Mouse (Mus musculus) midbrain, embryonic 13.5 days (tissue): ENCODE data around the gene Imp3. TPM values are rescaled to one million over a fixed set of nuclear protein-coding genes. Genes with fewer than 3 reads are reported as not detected.

ENCODE experiments used
- ATAC-seq: fragments of 200-750 bp; cut with Nextera tagmentation; 2 replicates; pipeline ENCODE4 v1.8.0; 2017; ENCODE audit warnings: mild to moderate bottlenecking, moderate TSS enrichment, moderate library complexity
- H3K27ac ChIP-seq: fragments of 300-500 bp; sonication (generic); 2 replicates; pipeline ENCODE4 v1.5.1; 2015; ENCODE audit warnings: inconsistent platforms, mild to moderate bottlenecking, moderate library complexity
- H3K27me3 ChIP-seq: fragments of 300-500 bp; sonication (generic); 2 replicates; pipeline ENCODE4 v1.6.1; 2015; ENCODE audit warnings: mild to moderate bottlenecking, inconsistent platforms
- H3K36me3 ChIP-seq: fragments of 300-500 bp; sonication (generic); 2 replicates; pipeline ENCODE4 v1.6.1; 2015; ENCODE audit warnings: mild to moderate bottlenecking, inconsistent platforms
- H3K4me1 ChIP-seq: fragments of 300-500 bp; sonication (generic); replicated peaks from 2 replicates; pipeline ENCODE4 v1.6.1; 2015; ENCODE audit warnings: inconsistent platforms
- H3K4me2 ChIP-seq: fragments of 300-500 bp; sonication (generic); replicated peaks from 2 replicates; pipeline ENCODE4 v1.6.1; 2015; ENCODE audit warnings: moderate library complexity, mild to moderate bottlenecking, inconsistent platforms
- H3K4me3 ChIP-seq: fragments of 300-500 bp; sonication (generic); replicated peaks from 2 replicates; pipeline ENCODE4 v1.5.1; 2015; ENCODE audit warnings: mild to moderate bottlenecking, inconsistent platforms
- H3K9ac ChIP-seq: fragments of 300-500 bp; sonication (generic); replicated peaks from 2 replicates; pipeline ENCODE4 v1.6.1; 2015; ENCODE audit warnings: mild to moderate bottlenecking, inconsistent platforms
- H3K9me3 ChIP-seq: fragments of 300-500 bp; sonication (generic); 2 replicates; pipeline ENCODE4 v1.6.1; 2016; ENCODE audit warnings: mild to moderate bottlenecking, inconsistent platforms
- WGBS: fragments of 180-500 bp; shearing (Covaris S2); methylation state at CpG from one replicate; pipeline ENCODE4 v1.1.7; 2015; 5-methylcytosine and 5-hydroxymethylcytosine counted together
- polyA plus RNA-seq: library from polyadenylated mRNA; unstranded; fragments of >200 nt; fragmentation: Nextera tagmentation; extraction: Ambion mirVana; gene quantifications from 2 replicates; pipeline ENCODE4 v1.2.1, GENCODE M21; 2015

The Imp3 gene
- 69.4 and 73.3 TPM in 2 replicates for polyA plus RNA-seq

- H3K36me3 ChIP-seq: no peaks in the 10 kb centered on the region; the same call in 1 of the 2 replicates
- H3K27me3 ChIP-seq: no peaks in the 10 kb centered on the region
- under 1% methylated on average over 73 of the region's 73 CpGs for WGBS
- H3K27ac ChIP-seq: peak within 1 kb of the TSS; percentile 86
- peak; percentile 96 for ATAC-seq
- H3K4me3 ChIP-seq: peak within 1 kb of the TSS; percentile 89
- H3K4me1 ChIP-seq: peaks cover 25% of the 10 kb centered on the region
- no peaks in the 10 kb centered on the region for H3K9me3 ChIP-seq
- H3K9ac ChIP-seq: peak within 1 kb of the TSS; percentile 85
- H3K4me2 ChIP-seq: peak within 1 kb of the TSS; percentile 90
These were observed at the start of gene Imp3 for GRCm38 (mm10) chr9:56937223-56938160. Imp3 (plus strand) TSS chr9:56937475.

GRCm38 (mm10) chr9:56887581-56887980 lies 49.7 kb upstream of the Imp3 start:
- Histone ChIP-seq H3K4me1 (peaks cover 5% of the 10 kb centered on the region), H3K27me3 (peaks cover 15% of the 10 kb centered on the region), H3K4me2 (no peak overlapping the region), H3K27ac (no peak overlapping the region), H3K4me3 (no peak overlapping the region), H3K36me3 (no peaks in the 10 kb centered on the region), H3K9ac (no peak overlapping the region), H3K9me3 (no peaks in the 10 kb centered on the region)
- ATAC-seq: no peak
- 92% methylated on average over 16 of the region's 16 CpGs for WGBS

- Histone ChIP-seq H3K4me1 (peaks cover 14% of the 10 kb centered on the region), H3K9ac (no peak overlapping the region), H3K27me3 (peaks cover 19% of the 10 kb centered on the region), H3K27ac (no peak overlapping the region), H3K36me3 (no peaks in the 10 kb centered on the region), H3K9me3 (no peaks in the 10 kb centered on the region), H3K4me2 (peak overlapping the region; percentile 54), H3K4me3 (peak overlapping the region; percentile 23)
- WGBS: 6% methylated on average over 14 of the region's 14 CpGs
- ATAC-seq: peak; percentile 81
These were observed 47.5 kb upstream of the Imp3 start for GRCm38 (mm10) chr9:56889817-56890216.

- Histone ChIP-seq H3K9me3 (no peaks in the 10 kb centered on the region), H3K9ac (no peak overlapping the region), H3K4me2 (no peak overlapping the region), H3K4me3 (no peak overlapping the region), H3K27ac (no peak overlapping the region), H3K36me3 (no peaks in the 10 kb centered on the region), H3K27me3 (peaks cover 19% of the 10 kb centered on the region), H3K4me1 (peaks cover 14% of the 10 kb centered on the region)
- ATAC-seq: no peak
- WGBS: 75% methylated on average over 11 of the region's 11 CpGs
These were observed 46.6 kb upstream of the Imp3 start for GRCm38 (mm10) chr9:56890522-56891250.

GRCm38 (mm10) chr9:56891517-56892011 lies 45.7 kb upstream of the Imp3 start:
- no peaks in the 10 kb centered on the region for H3K9me3 ChIP-seq
- 0 out of 2 replicates have a peak overlapping the region, but pooled peaks have one; percentile 4 for H3K4me3 ChIP-seq
- H3K4me1 ChIP-seq: peaks cover 14% of the 10 kb centered on the region
- ATAC-seq: peak; percentile 62
- H3K36me3 ChIP-seq: no peaks in the 10 kb centered on the region
- H3K9ac ChIP-seq: peak overlapping the region; percentile 33; the same call in 1 of the 2 replicates
- H3K27ac ChIP-seq: no peak overlapping the region
- WGBS: 34% methylated on average over 12 of the region's 12 CpGs
- H3K4me2 ChIP-seq: peak overlapping the region; percentile 43
- peaks cover 19% of the 10 kb centered on the region for H3K27me3 ChIP-seq

- Histone ChIP-seq H3K4me1 (peaks cover 14% of the 10 kb centered on the region), H3K9ac (peak overlapping the region; percentile 33; the same call in 1 of the 2 replicates), H3K27me3 (peaks cover 19% of the 10 kb centered on the region), H3K4me3 (no peak overlapping the region), H3K4me2 (no peak overlapping the region), H3K36me3 (no peaks in the 10 kb centered on the region), H3K9me3 (no peaks in the 10 kb centered on the region), H3K27ac (no peak overlapping the region)
- 85% methylated on average over 10 of the region's 10 CpGs for WGBS
- ATAC-seq: no peak
These were observed 45.2 kb upstream of the Imp3 start for GRCm38 (mm10) chr9:56892111-56892510.

- no peak overlapping the region for H3K27ac ChIP-seq
- H3K4me2 ChIP-seq: no peak overlapping the region
- no peaks in the 10 kb centered on the region for H3K36me3 ChIP-seq
- ATAC-seq: no peak
- no peaks in the 10 kb centered on the region for H3K9me3 ChIP-seq
- WGBS: 55% methylated on average over 8 of the region's 8 CpGs
- H3K4me1 ChIP-seq: peaks cover 14% of the 10 kb centered on the region
- peaks cover 19% of the 10 kb centered on the region for H3K27me3 ChIP-seq
- H3K9ac ChIP-seq: no peak overlapping the region
- no peak overlapping the region for H3K4me3 ChIP-seq
These were observed 44.0 kb upstream of the Imp3 start for GRCm38 (mm10) chr9:56893313-56893712.

GRCm38 (mm10) chr9:56894006-56894405 lies 43.3 kb upstream of the Imp3 start:
- Histone ChIP-seq H3K4me3 (no peak overlapping the region), H3K9me3 (no peaks in the 10 kb centered on the region), H3K4me1 (peaks cover 14% of the 10 kb centered on the region), H3K36me3 (no peaks in the 10 kb centered on the region), H3K9ac (no peak overlapping the region; the same call in 1 of the 2 replicates), H3K4me2 (no peak overlapping the region), H3K27me3 (peaks cover 19% of the 10 kb centered on the region), H3K27ac (no peak overlapping the region)
- 12% methylated on average over 3 of the region's 3 CpGs for WGBS
- no peak for ATAC-seq

GRCm38 (mm10) chr9:56896779-56897178 lies 40.5 kb upstream of the Imp3 start:
- H3K27me3 ChIP-seq: peaks cover 11% of the 10 kb centered on the region
- H3K9ac ChIP-seq: no peak overlapping the region
- H3K36me3 ChIP-seq: no peaks in the 10 kb centered on the region
- no peak overlapping the region for H3K27ac ChIP-seq
- H3K4me1 ChIP-seq: peaks cover 9% of the 10 kb centered on the region
- no peak overlapping the region for H3K4me3 ChIP-seq
- ATAC-seq: no peak
- WGBS: 90% methylated on average over 12 of the region's 12 CpGs
- no peaks in the 10 kb centered on the region for H3K9me3 ChIP-seq
- H3K4me2 ChIP-seq: no peak overlapping the region

- 69% methylated on average over 11 of the region's 11 CpGs for WGBS
- Histone ChIP-seq H3K9me3 (no peaks in the 10 kb centered on the region), H3K9ac (no peak overlapping the region), H3K4me2 (no peak overlapping the region), H3K27ac (no peak overlapping the region), H3K36me3 (no peaks in the 10 kb centered on the region), H3K27me3 (no peaks in the 10 kb centered on the region), H3K4me3 (no peak overlapping the region), H3K4me1 (no peaks in the 10 kb centered on the region)
- no peak for ATAC-seq
These were observed 37.9 kb upstream of the Imp3 start for GRCm38 (mm10) chr9:56899409-56899808.

GRCm38 (mm10) chr9:56900060-56900459 lies 37.2 kb upstream of the Imp3 start:
- H3K36me3 ChIP-seq: no peaks in the 10 kb centered on the region
- no peaks in the 10 kb centered on the region for H3K9me3 ChIP-seq
- no peak overlapping the region for H3K4me3 ChIP-seq
- H3K4me2 ChIP-seq: no peak overlapping the region
- ATAC-seq: no peak
- H3K4me1 ChIP-seq: no peaks in the 10 kb centered on the region
- H3K9ac ChIP-seq: no peak overlapping the region
- H3K27me3 ChIP-seq: no peaks in the 10 kb centered on the region
- H3K27ac ChIP-seq: no peak overlapping the region

GRCm38 (mm10) chr9:56900571-56900970 lies 36.7 kb upstream of the Imp3 start:
- 80% methylated on average over 9 of the region's 9 CpGs for WGBS
- no peaks in the 10 kb centered on the region for H3K4me1 ChIP-seq
- H3K4me3 ChIP-seq: no peak overlapping the region
- no peak for ATAC-seq
- no peak overlapping the region for H3K4me2 ChIP-seq
- no peaks in the 10 kb centered on the region for H3K27me3 ChIP-seq
- H3K9me3 ChIP-seq: no peaks in the 10 kb centered on the region
- no peaks in the 10 kb centered on the region for H3K36me3 ChIP-seq
- H3K9ac ChIP-seq: no peak overlapping the region
- H3K27ac ChIP-seq: no peak overlapping the region
